ENCODE assay signal across 23 mouse cellular contexts in the genomic region with DNA sequence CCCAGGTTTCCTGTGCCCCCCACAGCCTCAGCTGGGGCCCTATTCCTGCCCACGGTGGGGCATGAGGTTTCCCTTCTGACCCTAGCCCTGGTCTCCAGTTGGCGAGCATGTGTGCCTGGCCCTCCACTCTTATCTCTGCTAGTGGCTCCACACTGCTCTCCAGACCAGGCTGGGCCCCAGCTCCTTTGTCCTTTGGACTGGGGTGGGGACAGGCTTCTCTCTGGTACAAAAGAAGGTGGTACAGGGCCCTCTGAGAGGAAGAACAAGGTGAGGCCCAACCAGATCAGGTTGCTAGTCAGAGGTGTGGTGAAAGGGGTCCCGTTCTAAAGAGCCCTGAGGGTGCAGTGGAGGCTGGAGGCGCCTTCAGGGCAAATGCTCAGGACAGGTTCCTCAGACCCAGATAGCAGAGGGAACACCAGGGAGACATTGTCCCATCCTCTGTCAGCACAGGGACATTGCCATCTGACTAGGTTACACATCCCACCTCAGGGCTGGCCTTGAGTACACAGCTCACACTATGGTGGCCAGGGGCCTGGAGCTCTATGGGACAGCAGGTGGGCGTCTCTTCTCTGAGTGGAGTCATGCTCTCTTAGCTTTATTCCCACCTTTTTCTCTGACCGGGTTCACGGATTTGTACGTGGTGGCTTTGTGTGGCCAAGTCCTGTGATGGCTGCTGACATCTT. TPM values are rescaled to one million over a fixed set of nuclear protein-coding genes. Genes with fewer than 3 reads are reported as not detected.
A peak's percentile ranks its signal among the peaks of the same experiment; 100 is the strongest.
DNase-seq lines count a peak whose midpoint lies in the region; ATAC-seq and TF ChIP-seq lines count a peak whose summit lies in the region.
"Had no signal": no experiment of that assay in that cellular context is flagged by ENCODE, and none has a peak within 500 bp of the region (broad histone marks: within the 10 kb centered on the region; RNA-seq: fewer than 3 reads in every experiment).

No protein-coding gene starts in this region.

- no peak for TF ChIP-seq CTCF in hindbrain, postnatal 0 days (IDR thresholded peaks at IDR 0.05; ENCODE audit: low read depth)
- TF ChIP-seq CTCF in liver, postnatal 0 days (IDR thresholded peaks at IDR 0.05; ENCODE audit: low read depth) = no peak

- H3K4me3 ChIP-seq in hindbrain, postnatal 0 days (ENCODE audit: low read length) = no peak overlapping the region
- no peak overlapping the region for H3K4me3 ChIP-seq in hindbrain, embryonic 12.5 days
- no peak overlapping the region for H3K4me3 ChIP-seq in brown adipose tissue, adult 24 weeks (ENCODE audit: insufficient read depth, low read depth, low read length)
- no peak overlapping the region for H3K4me3 ChIP-seq in intestine, embryonic 14.5 days (ENCODE audit: low read depth, low read length)
- no peak overlapping the region for H3K4me3 ChIP-seq in liver, postnatal 0 days (ENCODE audit: low read depth, low read length)
- H3K4me3 ChIP-seq in forebrain, embryonic 12.5 days (replicated peaks) = no peak overlapping the region
- H3K4me3 ChIP-seq: erythroblast, embryonic 14.5 days; heart, embryonic 12.5 days; limb, embryonic 15.5 days had no signal

- H3K4me1 ChIP-seq in hindbrain, postnatal 0 days (ENCODE audit: insufficient read depth, low read length) = no peaks in the 10 kb centered on the region
- no peaks in the 10 kb centered on the region for H3K4me1 ChIP-seq in hindbrain, embryonic 12.5 days
- H3K4me1 ChIP-seq in brown adipose tissue, adult 24 weeks (ENCODE audit: control insufficient read depth, insufficient read depth, insufficient read length, low read length) = peaks cover 6% of the 10 kb centered on the region; the same call in 1 of the 2 replicates
- no peaks in the 10 kb centered on the region; the same call in 1 of the 2 replicates for H3K4me1 ChIP-seq in intestine, embryonic 14.5 days (replicated peaks; ENCODE audit: control insufficient read depth, insufficient read depth, low read length)
- peaks cover 9% of the 10 kb centered on the region for H3K4me1 ChIP-seq in liver, postnatal 0 days (ENCODE audit: insufficient read depth)
- H3K4me1 ChIP-seq in forebrain, embryonic 12.5 days = no peaks in the 10 kb centered on the region

- no peak for DNase-seq in hindbrain, postnatal 0 days (ENCODE audit: low spot score)
- no peak for DNase-seq in intestine, embryonic 14.5 days (ENCODE audit: low spot score)
- DNase-seq in liver, postnatal 0 days = no peak
- DNase-seq in adrenal gland, postnatal 25 days = no peak
- DNase-seq: cerebellum, adult 9-10 months; embryo, embryonic 11 days; gastrocnemius, postnatal 14 days; lung, postnatal 36 days; right cerebral cortex, postnatal 14 days had no signal

- WGBS in hindbrain, postnatal 0 days = 87% methylated on average over 8 of the region's 8 CpGs
- 90% methylated on average over 8 of the region's 8 CpGs for WGBS in hindbrain, embryonic 12.5 days
- 79% methylated on average over 8 of the region's 8 CpGs for WGBS in intestine, embryonic 14.5 days
- WGBS in liver, postnatal 0 days (ENCODE audit: insufficient replicate concordance) = 59% methylated on average over 8 of the region's 8 CpGs
- 83% methylated on average over 8 of the region's 8 CpGs for WGBS in forebrain, embryonic 12.5 days

- H3K9me3 ChIP-seq in hindbrain, postnatal 0 days (ENCODE audit: low read length) = no peaks in the 10 kb centered on the region
- no peaks in the 10 kb centered on the region for H3K9me3 ChIP-seq in hindbrain, embryonic 12.5 days (replicated peaks)
- no peaks in the 10 kb centered on the region for H3K9me3 ChIP-seq in intestine, embryonic 14.5 days (ENCODE audit: control insufficient read depth, low read length)
- H3K9me3 ChIP-seq in liver, postnatal 0 days (ENCODE audit: low read length) = no peaks in the 10 kb centered on the region
- H3K9me3 ChIP-seq in forebrain, embryonic 12.5 days = no peaks in the 10 kb centered on the region
- H3K9me3 ChIP-seq: heart, embryonic 12.5 days; limb, embryonic 15.5 days had no signal

- H3K4me2 ChIP-seq in hindbrain, postnatal 0 days (ENCODE audit: low read depth, low read length) = no peak overlapping the region
- H3K4me2 ChIP-seq in hindbrain, embryonic 12.5 days (replicated peaks) = no peak overlapping the region
- no peak overlapping the region for H3K4me2 ChIP-seq in intestine, embryonic 14.5 days (ENCODE audit: low read length)
- no peak overlapping the region for H3K4me2 ChIP-seq in liver, postnatal 0 days (ENCODE audit: low read depth, low read length)
- H3K4me2 ChIP-seq in forebrain, embryonic 12.5 days = no peak overlapping the region
- H3K4me2 ChIP-seq: heart, embryonic 12.5 days; limb, embryonic 15.5 days had no signal

- 0 out of 2 replicates have a peak, but pooled peaks have one; percentile 4 for ATAC-seq in hindbrain, postnatal 0 days
- no peak for ATAC-seq in hindbrain, embryonic 12.5 days (ENCODE audit: low FRiP score)
- peak; percentile 74 for ATAC-seq in intestine, embryonic 14.5 days (replicated peaks; ENCODE audit: low FRiP score, low TSS enrichment, low read depth)
- ATAC-seq in liver, postnatal 0 days = no peak
- ATAC-seq in forebrain, embryonic 12.5 days (ENCODE audit: low FRiP score) = no peak
- ATAC-seq: midbrain, embryonic 16.5 days had no signal

- no peak overlapping the region for H3K9ac ChIP-seq in hindbrain, postnatal 0 days (replicated peaks; ENCODE audit: low read length)
- H3K9ac ChIP-seq in hindbrain, embryonic 12.5 days = no peak overlapping the region; the same call in 1 of the 2 replicates
- H3K9ac ChIP-seq in intestine, embryonic 14.5 days (ENCODE audit: low read length) = no peak overlapping the region
- peak overlapping the region; percentile 38; the same call in 1 of the 2 replicates for H3K9ac ChIP-seq in liver, postnatal 0 days (replicated peaks)
- H3K9ac ChIP-seq in forebrain, embryonic 12.5 days = no peak overlapping the region
- H3K9ac ChIP-seq: heart, embryonic 12.5 days; limb, embryonic 15.5 days had no signal

- peaks cover 10% of the 10 kb centered on the region; the same call in 1 of the 2 replicates for H3K36me3 ChIP-seq in hindbrain, postnatal 0 days (ENCODE audit: insufficient read depth, low read length)
- peaks cover 33% of the 10 kb centered on the region for H3K36me3 ChIP-seq in hindbrain, embryonic 12.5 days
- H3K36me3 ChIP-seq in intestine, embryonic 14.5 days (ENCODE audit: control insufficient read depth, insufficient read depth, low read length) = peaks cover 19% of the 10 kb centered on the region
- peaks cover 5% of the 10 kb centered on the region; the same call in 1 of the 2 replicates for H3K36me3 ChIP-seq in liver, postnatal 0 days (replicated peaks; ENCODE audit: insufficient read depth, low read length)
- peaks cover 32% of the 10 kb centered on the region for H3K36me3 ChIP-seq in forebrain, embryonic 12.5 days (replicated peaks)

- no peak overlapping the region for H3K27ac ChIP-seq in hindbrain, postnatal 0 days
- H3K27ac ChIP-seq in hindbrain, embryonic 12.5 days = no peak overlapping the region
- H3K27ac ChIP-seq in brown adipose tissue, adult 24 weeks (replicated peaks; ENCODE audit: low read depth, low read length) = peak overlapping the region; percentile 73
- peak overlapping the region; percentile 77 for H3K27ac ChIP-seq in intestine, embryonic 14.5 days (ENCODE audit: low read depth)
- no peak overlapping the region for H3K27ac ChIP-seq in liver, postnatal 0 days (ENCODE audit: low read depth)
- H3K27ac ChIP-seq in forebrain, embryonic 12.5 days = no peak overlapping the region
- H3K27ac ChIP-seq: limb, embryonic 15.5 days had no signal

- TF ChIP-seq EP300 in liver, postnatal 0 days (IDR thresholded peaks at IDR 0.05; ENCODE audit: low read depth) = no peak

- H3K27me3 ChIP-seq in hindbrain, postnatal 0 days (ENCODE audit: insufficient read depth, low read length) = no peaks in the 10 kb centered on the region
- H3K27me3 ChIP-seq in hindbrain, embryonic 12.5 days = peaks cover 3% of the 10 kb centered on the region; the same call in 1 of the 2 replicates
- no peaks in the 10 kb centered on the region for H3K27me3 ChIP-seq in intestine, embryonic 14.5 days (replicated peaks; ENCODE audit: control insufficient read depth, insufficient read depth, low read length)
- H3K27me3 ChIP-seq in liver, postnatal 0 days (ENCODE audit: insufficient read depth, low read length) = no peaks in the 10 kb centered on the region
- H3K27me3 ChIP-seq in forebrain, embryonic 12.5 days = peaks cover 15% of the 10 kb centered on the region; the same call in 1 of the 2 replicates
- H3K27me3 ChIP-seq: limb, embryonic 15.5 days had no signal

RNA-seq across cellular contexts. Expression of gene Adap1, which starts 7.3 kb away (rescaled TPM):
- 241 and 242 TPM in 2 replicates for total RNA-seq in hindbrain, postnatal 0 days (2014; rRNA removed)
- polyA plus RNA-seq in hindbrain, postnatal 0 days (2015; fragmentation: Nextera tagmentation; extraction: Ambion mirVana) = 123 and 128 TPM in 2 replicates
- polyA plus RNA-seq in hindbrain, embryonic 12.5 days (2016; fragmentation: Nextera tagmentation; extraction: Ambion mirVana) = 13.1 and 13.7 TPM in 2 replicates
- polyA plus RNA-seq in brown adipose tissue, adult 24 weeks (2012; ENCODE audit: insufficient read depth, insufficient read length, missing spikeins) = 14.9 and 20.4 TPM in 2 replicates
- 4.7 and 7.7 TPM in 2 replicates for polyA plus RNA-seq in intestine, embryonic 14.5 days (2014; fragmentation: Nextera tagmentation; extraction: Ambion mirVana)
- 3.7 and 4.3 TPM in 2 replicates for polyA plus RNA-seq in liver, postnatal 0 days (2015; fragmentation: Nextera tagmentation; extraction: Ambion mirVana)
- 2.4 and 4.3 TPM in 2 replicates for total RNA-seq in adrenal gland, postnatal 25 days (2021)
- 2.3 and 3.3 TPM in 2 replicates for polyA plus RNA-seq in forebrain, embryonic 12.5 days (2016; fragmentation: Nextera tagmentation; extraction: Ambion mirVana)

RNA-seq across cellular contexts. Expression of gene Cox19, which starts 18.5 kb away (rescaled TPM):
- 93.7 and 106 TPM in 2 replicates for total RNA-seq in hindbrain, postnatal 0 days (2014; rRNA removed)
- 86.3 and 91.0 TPM in 2 replicates for polyA plus RNA-seq in hindbrain, postnatal 0 days (2015; fragmentation: Nextera tagmentation; extraction: Ambion mirVana)
- 107 and 117 TPM in 2 replicates for polyA plus RNA-seq in hindbrain, embryonic 12.5 days (2016; fragmentation: Nextera tagmentation; extraction: Ambion mirVana)
- 250 and 278 TPM in 2 replicates for polyA plus RNA-seq in brown adipose tissue, adult 24 weeks (2012; ENCODE audit: insufficient read depth, insufficient read length, missing spikeins)
- polyA plus RNA-seq in intestine, embryonic 14.5 days (2014; fragmentation: Nextera tagmentation; extraction: Ambion mirVana) = 149 and 150 TPM in 2 replicates
- polyA plus RNA-seq in liver, postnatal 0 days (2015; fragmentation: Nextera tagmentation; extraction: Ambion mirVana) = 34.4 and 37.1 TPM in 2 replicates
- total RNA-seq in adrenal gland, postnatal 25 days (2021) = 61.7 and 66.5 TPM in 2 replicates
- polyA plus RNA-seq in forebrain, embryonic 12.5 days (2016; fragmentation: Nextera tagmentation; extraction: Ambion mirVana) = 105 and 117 TPM in 2 replicates

RNA-seq across cellular contexts. Expression of gene Cyp2w1, which starts 19.7 kb away (rescaled TPM):
- not detected in 2 replicates for total RNA-seq in hindbrain, postnatal 0 days (2014; rRNA removed)
- polyA plus RNA-seq in hindbrain, postnatal 0 days (2015; fragmentation: Nextera tagmentation; extraction: Ambion mirVana) = not detected in 2 replicates
- 0.41 and 0.46 TPM in 2 replicates for polyA plus RNA-seq in hindbrain, embryonic 12.5 days (2016; fragmentation: Nextera tagmentation; extraction: Ambion mirVana)
- polyA plus RNA-seq in brown adipose tissue, adult 24 weeks (2012; ENCODE audit: insufficient read depth, insufficient read length, missing spikeins) = not detected in 2 replicates
- 5.9 and 9.1 TPM in 2 replicates for polyA plus RNA-seq in intestine, embryonic 14.5 days (2014; fragmentation: Nextera tagmentation; extraction: Ambion mirVana)
- polyA plus RNA-seq in liver, postnatal 0 days (2015; fragmentation: Nextera tagmentation; extraction: Ambion mirVana) = not detected in 2 replicates
- total RNA-seq in adrenal gland, postnatal 25 days (2021) = not detected in 2 replicates
- 0.17 and 0.24 TPM in 2 replicates for polyA plus RNA-seq in forebrain, embryonic 12.5 days (2016; fragmentation: Nextera tagmentation; extraction: Ambion mirVana)
- total RNA-seq: adrenal gland, postnatal 10 days; gastrocnemius, postnatal 14 days; layer of hippocampus, adult 18-20 months; MEL had no signal
- polyA plus RNA-seq: frontal cortex, adult 2 months; heart, embryonic 12.5 days; hindbrain, embryonic 11.5 days; midbrain, embryonic 16.5 days; neural tube, embryonic 11.5 days; thymus, postnatal 0 days had no signal

RNA-seq across cellular contexts. Expression of gene Gpr146, which starts 44.8 kb away (rescaled TPM):
- total RNA-seq in hindbrain, postnatal 0 days (2014; rRNA removed) = 8.1 and 10.1 TPM in 2 replicates
- polyA plus RNA-seq in hindbrain, postnatal 0 days (2015; fragmentation: Nextera tagmentation; extraction: Ambion mirVana) = 3.7 and 4.4 TPM in 2 replicates
- polyA plus RNA-seq in hindbrain, embryonic 12.5 days (2016; fragmentation: Nextera tagmentation; extraction: Ambion mirVana) = 1.8 and 2.4 TPM in 2 replicates
- polyA plus RNA-seq in brown adipose tissue, adult 24 weeks (2012; ENCODE audit: insufficient read depth, insufficient read length, missing spikeins) = 18.1 and 19.7 TPM in 2 replicates
- polyA plus RNA-seq in intestine, embryonic 14.5 days (2014; fragmentation: Nextera tagmentation; extraction: Ambion mirVana) = 1.4 and 1.7 TPM in 2 replicates
- polyA plus RNA-seq in liver, postnatal 0 days (2015; fragmentation: Nextera tagmentation; extraction: Ambion mirVana) = 14.5 and 14.7 TPM in 2 replicates
- total RNA-seq in adrenal gland, postnatal 25 days (2021) = 13.1 and 16.0 TPM in 2 replicates
- 1.2 and 1.4 TPM in 2 replicates for polyA plus RNA-seq in forebrain, embryonic 12.5 days (2016; fragmentation: Nextera tagmentation; extraction: Ambion mirVana)

Comparison
In these comparisons a context has a peak if more than half of its experiments do, and no peak if none do; other contexts are left out.
1. ATAC-seq: peak in hindbrain, postnatal 0 days (single experiment) and intestine, embryonic 14.5 days (single experiment); none in hindbrain, embryonic 12.5 days (single experiment), liver, postnatal 0 days (single experiment) and forebrain, embryonic 12.5 days (single experiment).
2. H3K27ac ChIP-seq: peak in brown adipose tissue, adult 24 weeks (single experiment) and intestine, embryonic 14.5 days (single experiment); none in hindbrain, postnatal 0 days (single experiment), hindbrain, embryonic 12.5 days (single experiment), liver, postnatal 0 days (single experiment) and forebrain, embryonic 12.5 days (single experiment).